Mouse (Mus musculus) limb, embryonic 11.5 days (tissue): Measurements from ENCODE around the gene Chrnd. TPM values are rescaled to one million over a fixed set of nuclear protein-coding genes. Genes with fewer than 3 reads are reported as not detected.

Experiments used
- ATAC-seq: fragments of 200-750 bp; cut with Nextera tagmentation; 2 replicates; pipeline ENCODE4 v1.8.0; 2017; ENCODE audit warnings: low read depth; ENCODE audit not compliant: insufficient number of reproducible peaks, low FRiP score, low TSS enrichment
- DNase-seq: peaks from one replicate; pipeline ENCODE4 v3.0.0-alpha.2; 2015; ENCODE audit warnings: low spot score
- H3K27ac ChIP-seq: fragments of 300-500 bp; sonication (generic); replicated peaks from 2 replicates; pipeline ENCODE4 v1.5.1; 2014; ENCODE audit warnings: low read depth, mild to moderate bottlenecking, low read length
- H3K27me3 ChIP-seq: fragments of 300-500 bp; sonication (generic); 2 replicates; pipeline ENCODE4 v1.6.1; 2014; ENCODE audit warnings: mild to moderate bottlenecking, low read length, mixed read lengths; ENCODE audit not compliant: control insufficient read depth, insufficient read depth
- H3K36me3 ChIP-seq: fragments of 300-500 bp; sonication (generic); 2 replicates; pipeline ENCODE4 v1.6.1; 2014; ENCODE audit warnings: mild to moderate bottlenecking, low read length, moderate library complexity, mixed read lengths; ENCODE audit not compliant: control insufficient read depth, insufficient read depth
- H3K4me1 ChIP-seq: fragments of 300-500 bp; sonication (generic); 2 replicates; pipeline ENCODE4 v1.6.1; 2014; ENCODE audit warnings: low read length, mixed read lengths; ENCODE audit not compliant: control insufficient read depth, insufficient read depth
- H3K4me2 ChIP-seq: fragments of 300-500 bp; sonication (generic); 2 replicates; pipeline ENCODE4 v1.6.1; 2014; ENCODE audit warnings: low read depth, mild to moderate bottlenecking, moderate library complexity; ENCODE audit not compliant: severe bottlenecking
- H3K4me3 ChIP-seq: fragments of 300-500 bp; sonication (generic); 2 replicates; pipeline ENCODE4 v1.5.1; 2014; ENCODE audit warnings: low read depth, low read length
- H3K9ac ChIP-seq: fragments of 300-500 bp; sonication (generic); 2 replicates; pipeline ENCODE4 v1.6.1; 2014; ENCODE audit warnings: mild to moderate bottlenecking, low read length
- H3K9me3 ChIP-seq: fragments of 300-500 bp; sonication (generic); 2 replicates; pipeline ENCODE4 v1.6.1; 2016; ENCODE audit warnings: low read length; ENCODE audit not compliant: control insufficient read depth
- WGBS: fragments of 180-500 bp; shearing (Covaris S2); extraction: QIAGEN DNeasy Blood & Tissue Kit; methylation state at CpG from one replicate; pipeline ENCODE4 v1.1.7; 2014; 5-methylcytosine and 5-hydroxymethylcytosine counted together
- polyA plus RNA-seq: library from polyadenylated mRNA; unstranded; fragments of >200 nt; fragmentation: Nextera tagmentation; extraction: Ambion mirVana; gene quantifications from 2 replicates; pipeline ENCODE4 v1.2.1, GENCODE M21; 2014

Gene Chrnd
- polyA plus RNA-seq, 1 experiment from 2014 or later, result 0.73 TPM

GRCm38 (mm10) chr1:87155531-87156198 lies 34.7 kb upstream of the Chrnd start:
- H3K4me3 ChIP-seq, result peak overlapping the region; percentile 29
- DNase-seq (peak; percentile 65), ATAC-seq (no peak)
- no peaks in the 10 kb centered on the region for H3K9me3 ChIP-seq
- H3K36me3 ChIP-seq, result no peaks in the 10 kb centered on the region
- no peak overlapping the region for H3K27ac ChIP-seq
- H3K9ac ChIP-seq, result 0 out of 2 replicates have a peak overlapping the region, but pooled peaks have one; percentile 4
- H3K27me3 ChIP-seq, result peaks cover 83% of the 10 kb centered on the region
- peak overlapping the region; percentile 60 for H3K4me2 ChIP-seq
- peaks cover 8% of the 10 kb centered on the region; the same call in 1 of the 2 replicates for H3K4me1 ChIP-seq
- under 1% methylated on average over 53 of the region's 56 CpGs for WGBS

GRCm38 (mm10) chr1:87156199-87156587 lies 34.2 kb upstream of the Chrnd start, which contains the start of gene Ecel1:
Gene Ecel1, minus strand, starts transcription at chr1:87156521.
- 0 out of 2 replicates have a peak within 1 kb of the TSS, but pooled peaks have one; percentile 4 for H3K9ac ChIP-seq
- H3K27me3 ChIP-seq, result peaks cover 81% of the 10 kb centered on the region
- H3K9me3 ChIP-seq, result no peaks in the 10 kb centered on the region
- no peaks in the 10 kb centered on the region for H3K36me3 ChIP-seq
- DNase-seq (peak; percentile 35), ATAC-seq (no peak)
- H3K4me3 ChIP-seq, result peak within 1 kb of the TSS; percentile 29
- peak within 1 kb of the TSS; percentile 60 for H3K4me2 ChIP-seq
- 2% methylated on average over 11 of the region's 12 CpGs for WGBS
- H3K4me1 ChIP-seq, result peaks cover 8% of the 10 kb centered on the region; the same call in 1 of the 2 replicates
- no peak within 1 kb of the TSS for H3K27ac ChIP-seq

GRCm38 (mm10) chr1:87159396-87159795 lies 31.0 kb upstream of the Chrnd start:
- no peak for ATAC-seq
- WGBS, result 91% methylated on average over 3 of the region's 3 CpGs
- no peaks in the 10 kb centered on the region for H3K9me3 ChIP-seq
- peaks cover 8% of the 10 kb centered on the region; the same call in 1 of the 2 replicates for H3K4me1 ChIP-seq
- no peaks in the 10 kb centered on the region for H3K36me3 ChIP-seq
- no peak overlapping the region for H3K4me3 ChIP-seq
- no peak overlapping the region for H3K27ac ChIP-seq
- H3K27me3 ChIP-seq, result peaks cover 51% of the 10 kb centered on the region
- no peak overlapping the region for H3K4me2 ChIP-seq
- no peak overlapping the region for H3K9ac ChIP-seq
- no peak for DNase-seq

GRCm38 (mm10) chr1:87164164-87164795 lies 26.1 kb upstream of the Chrnd start:
- Histone ChIP-seq H3K27me3 (peaks cover 13% of the 10 kb centered on the region), H3K9ac (no peak overlapping the region), H3K27ac (no peak overlapping the region), H3K4me2 (no peak overlapping the region), H3K9me3 (no peaks in the 10 kb centered on the region), H3K4me3 (no peak overlapping the region), H3K4me1 (0 out of 2 replicates have a peak, but pooled peaks cover 3% of the 10 kb centered on the region), H3K36me3 (no peaks in the 10 kb centered on the region)
- ATAC-seq, result no peak
- no peak for DNase-seq
- WGBS, result 21% methylated on average over 11 of the region's 11 CpGs

GRCm38 (mm10) chr1:87164796-87165184 lies 25.6 kb upstream of the Chrnd start:
- peaks cover 13% of the 10 kb centered on the region for H3K27me3 ChIP-seq
- peaks cover 3% of the 10 kb centered on the region; the same call in 1 of the 2 replicates for H3K4me1 ChIP-seq
- no peak overlapping the region for H3K9ac ChIP-seq
- no peak for ATAC-seq
- no peaks in the 10 kb centered on the region for H3K9me3 ChIP-seq
- H3K4me2 ChIP-seq, result no peak overlapping the region
- H3K4me3 ChIP-seq, result no peak overlapping the region
- no peak for DNase-seq
- H3K27ac ChIP-seq, result no peak overlapping the region
- no peaks in the 10 kb centered on the region for H3K36me3 ChIP-seq
- WGBS, result 41% methylated on average over 9 of the region's 9 CpGs

GRCm38 (mm10) chr1:87170458-87170857 lies 19.9 kb upstream of the Chrnd start:
- Histone ChIP-seq H3K27me3 (peaks cover 9% of the 10 kb centered on the region), H3K27ac (no peak overlapping the region), H3K4me2 (peak overlapping the region; percentile 10; the same call in 1 of the 2 replicates), H3K4me1 (peaks cover 3% of the 10 kb centered on the region; the same call in 1 of the 2 replicates), H3K36me3 (no peaks in the 10 kb centered on the region), H3K9ac (no peak overlapping the region), H3K9me3 (no peaks in the 10 kb centered on the region), H3K4me3 (no peak overlapping the region)
- ATAC-seq (no peak; the same call in 1 of the 2 replicates), DNase-seq (no peak)
- WGBS, result 7% methylated on average over 18 of the region's 19 CpGs

GRCm38 (mm10) chr1:87171312-87171711 lies 19.1 kb upstream of the Chrnd start:
- H3K27ac ChIP-seq, result no peak overlapping the region
- H3K27me3 ChIP-seq, result peaks cover 9% of the 10 kb centered on the region
- no peaks in the 10 kb centered on the region for H3K36me3 ChIP-seq
- peaks cover 3% of the 10 kb centered on the region; the same call in 1 of the 2 replicates for H3K4me1 ChIP-seq
- no peaks in the 10 kb centered on the region for H3K9me3 ChIP-seq
- no peak overlapping the region for H3K4me2 ChIP-seq
- ATAC-seq, result no peak
- H3K4me3 ChIP-seq, result no peak overlapping the region
- 76% methylated on average over 1 of the region's 1 CpGs for WGBS
- H3K9ac ChIP-seq, result no peak overlapping the region
- no peak for DNase-seq

- no peak overlapping the region for H3K27ac ChIP-seq
- H3K4me2 ChIP-seq, result no peak overlapping the region
- H3K4me3 ChIP-seq, result no peak overlapping the region
- H3K36me3 ChIP-seq, result no peaks in the 10 kb centered on the region
- DNase-seq (no peak), ATAC-seq (no peak)
- H3K4me1 ChIP-seq, result peaks cover 3% of the 10 kb centered on the region; the same call in 1 of the 2 replicates
- no peak overlapping the region for H3K9ac ChIP-seq
- H3K9me3 ChIP-seq, result no peaks in the 10 kb centered on the region
- WGBS, result 26% methylated on average over 9 of the region's 9 CpGs
- peaks cover 9% of the 10 kb centered on the region for H3K27me3 ChIP-seq
Measured at GRCm38 (mm10) chr1:87172316-87172715, 18.1 kb upstream of the Chrnd start.
